Mouse (Mus musculus) frontal cortex, postnatal 14 days (tissue): Measurements from ENCODE around the gene Slc36a4.

Source experiments
- DNase-seq, 2 experiments: peaks; one replicate each; pipeline ENCODE4 v3.0.0; 2022; ENCODE audit warnings: low spot score in 2 of 2

Gene Slc36a4

DNA sequence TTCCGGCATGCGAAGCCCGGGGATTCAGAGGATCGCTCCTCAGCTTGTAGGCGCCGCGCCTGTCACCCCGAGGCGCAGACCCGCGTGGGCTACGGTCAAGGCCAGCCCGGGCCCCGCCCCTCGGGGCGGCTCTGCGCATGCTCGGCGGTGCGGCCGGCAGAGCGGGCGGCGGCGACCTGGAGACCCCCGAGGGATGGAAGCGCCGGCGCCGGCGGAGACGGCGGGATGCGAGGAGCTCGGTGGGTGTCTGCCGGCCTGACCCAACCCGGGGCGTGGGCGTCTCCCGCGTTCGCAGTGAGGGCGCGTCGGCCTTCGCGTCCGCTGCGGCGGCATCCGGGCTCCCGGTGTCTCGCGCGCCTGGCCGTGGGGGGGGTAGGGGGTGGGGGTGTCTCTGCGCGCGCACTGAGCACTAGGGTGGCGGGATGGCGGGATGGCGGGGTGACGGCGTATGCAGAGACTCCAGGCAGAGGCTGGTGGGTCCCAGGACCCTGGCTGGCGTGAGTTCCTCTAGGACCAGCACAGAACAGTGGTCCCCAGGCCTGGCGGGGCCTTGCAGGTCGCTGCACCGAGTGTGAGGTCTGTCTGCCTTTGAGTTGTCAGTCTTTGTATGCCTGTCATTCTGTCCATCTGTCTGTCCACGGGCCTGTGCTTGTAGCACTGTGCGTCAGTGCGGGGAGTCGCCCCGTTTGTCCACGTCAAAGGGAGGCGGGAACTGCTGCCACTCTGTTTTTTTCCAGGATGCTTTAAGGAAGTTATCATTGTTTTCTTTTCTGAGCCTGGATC is at the start of gene Slc36a4:
Slc36a4 (plus strand) TSS at position 140 of the 783 bp plus-strand sequence.
- peak; percentile 46 to 51 for DNase-seq

DNA sequence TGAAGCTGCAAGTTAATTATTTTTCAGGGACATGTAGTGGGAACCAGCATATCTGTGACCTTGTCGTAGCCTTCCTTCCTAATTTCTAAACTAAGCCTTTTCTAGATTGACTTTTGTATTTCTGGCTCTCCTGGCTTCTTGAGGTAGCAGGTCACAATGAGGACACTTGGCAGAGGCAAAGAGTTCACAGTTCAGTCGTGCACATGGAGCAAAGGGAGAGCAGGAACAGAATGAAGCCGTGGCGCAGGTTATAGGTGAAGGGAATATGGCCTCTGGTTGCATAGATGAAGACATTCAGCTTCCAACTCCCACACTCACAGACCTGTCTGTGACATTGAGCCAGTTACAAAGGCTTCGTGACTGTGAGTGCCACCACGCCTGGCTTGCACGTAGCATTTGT is 44.9 kb upstream of the Slc36a4 start:
- no peak for DNase-seq

DNA sequence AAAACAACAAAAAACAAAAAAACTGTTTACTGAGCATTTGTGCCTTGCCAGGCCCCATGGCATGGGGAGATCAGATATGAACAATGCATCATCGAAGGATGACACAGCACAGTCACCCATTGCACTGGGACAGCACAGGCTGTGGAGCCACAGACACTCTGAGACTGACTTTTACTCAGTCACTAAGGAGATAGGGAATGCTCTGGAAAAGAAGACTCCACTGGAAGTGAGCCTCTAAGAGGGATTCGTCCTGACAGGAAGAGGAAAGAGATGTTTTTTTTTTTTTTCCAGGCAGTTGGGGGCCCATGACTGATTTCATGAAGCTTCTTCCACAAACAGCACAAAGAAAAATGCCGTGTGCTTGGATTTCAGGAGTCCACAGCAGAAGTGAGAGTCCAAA is 40.1 kb upstream of the Slc36a4 start:
- no peak for DNase-seq

DNA sequence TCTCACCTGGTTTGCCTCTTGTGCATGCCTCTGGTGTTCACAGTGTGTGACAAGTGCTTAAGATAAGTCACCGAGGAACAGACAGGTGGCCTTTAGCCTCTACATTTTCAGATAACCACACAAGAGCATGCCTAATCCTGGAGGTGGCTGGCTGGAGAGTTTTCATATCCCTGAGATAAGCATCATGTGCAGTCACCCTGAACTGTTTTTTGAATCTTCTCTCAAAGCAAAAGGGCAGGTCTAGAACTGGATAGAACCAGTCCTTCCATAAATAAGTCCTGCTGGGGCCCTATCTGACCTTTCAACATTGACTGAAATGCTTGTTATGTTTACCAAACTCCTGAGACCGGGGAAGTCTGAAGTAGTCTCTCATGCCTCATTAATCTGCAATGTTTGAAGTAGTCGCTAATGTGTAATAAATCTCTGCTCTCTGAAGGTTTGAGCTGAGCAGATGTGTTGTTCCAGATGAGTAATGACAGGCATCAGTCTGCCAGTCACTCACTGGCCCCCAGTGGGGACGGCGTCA is 39.5 kb upstream of the Slc36a4 start:
- DNase-seq, result no peak

DNA sequence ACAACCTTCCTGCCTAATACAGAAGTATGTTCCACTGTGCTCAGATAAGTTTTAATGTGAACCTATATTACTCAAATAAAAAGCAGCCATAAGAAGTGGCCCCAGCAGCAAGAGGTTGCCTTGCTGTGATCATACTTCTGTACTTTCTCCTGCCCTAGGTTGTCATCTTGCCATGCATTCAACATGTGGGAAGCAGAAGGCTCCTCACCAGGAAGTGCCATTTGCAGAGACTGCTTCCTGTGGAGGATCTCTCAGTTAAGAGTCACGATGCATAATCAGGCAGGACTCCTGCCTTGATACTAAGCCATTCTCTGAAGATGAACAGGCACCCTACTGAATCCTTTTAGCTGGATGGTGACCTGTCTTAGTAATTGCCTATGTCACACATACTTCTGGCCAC is 37.3 kb upstream of the Slc36a4 start:
- DNase-seq, result no peak

DNA sequence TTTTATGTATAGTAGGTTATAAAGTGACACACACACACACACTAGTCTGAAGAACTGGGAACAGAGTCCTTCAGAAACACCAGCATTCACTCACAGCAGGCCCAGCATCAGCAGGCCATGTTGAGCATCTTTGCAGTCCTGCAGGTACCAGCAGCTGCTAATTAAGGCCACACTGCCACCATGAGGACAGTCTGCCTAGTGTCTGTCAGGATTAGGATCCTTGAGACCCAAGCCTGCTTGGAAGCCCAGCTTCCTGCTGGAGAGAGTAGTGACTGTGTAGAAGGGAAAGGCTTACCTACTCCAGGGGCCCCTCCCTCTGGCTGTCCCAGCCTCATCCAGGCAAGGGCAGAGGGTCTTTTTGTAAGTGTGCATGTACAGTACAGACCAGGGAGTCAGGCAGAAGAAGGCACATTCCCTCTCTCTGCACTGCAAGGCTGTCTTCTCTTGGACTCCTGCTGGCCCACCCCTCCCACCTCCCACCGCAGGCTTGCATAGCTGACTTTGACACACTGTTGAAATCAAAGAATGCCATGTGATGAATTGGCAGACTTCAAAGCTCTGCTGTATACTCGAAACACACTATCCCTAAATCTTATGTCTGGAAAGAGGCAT is 27.6 kb upstream of the Slc36a4 start:
- DNase-seq, result peak; percentile 48 to 68

DNA sequence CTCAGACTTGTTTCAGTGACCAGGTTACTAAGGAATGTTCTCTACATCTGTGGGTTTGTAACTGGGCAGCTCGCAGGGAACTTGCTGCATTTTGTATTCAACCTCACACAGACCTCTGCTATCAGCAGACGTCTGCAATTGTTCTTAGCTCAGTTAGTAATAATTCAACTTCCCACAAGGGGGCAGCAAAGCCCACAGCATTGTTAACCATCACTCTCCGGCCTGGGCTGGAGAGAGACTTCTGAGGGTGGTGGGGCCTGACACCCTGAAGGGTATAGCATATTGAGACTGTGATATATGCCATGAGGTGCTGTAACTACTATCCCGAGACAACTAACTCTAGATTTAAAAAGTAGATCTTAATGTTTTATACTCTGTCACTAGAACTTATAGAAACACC is 24.3 kb upstream of the Slc36a4 start:
- DNase-seq, result peak in 1 of 2 experiments; percentile 55

DNA sequence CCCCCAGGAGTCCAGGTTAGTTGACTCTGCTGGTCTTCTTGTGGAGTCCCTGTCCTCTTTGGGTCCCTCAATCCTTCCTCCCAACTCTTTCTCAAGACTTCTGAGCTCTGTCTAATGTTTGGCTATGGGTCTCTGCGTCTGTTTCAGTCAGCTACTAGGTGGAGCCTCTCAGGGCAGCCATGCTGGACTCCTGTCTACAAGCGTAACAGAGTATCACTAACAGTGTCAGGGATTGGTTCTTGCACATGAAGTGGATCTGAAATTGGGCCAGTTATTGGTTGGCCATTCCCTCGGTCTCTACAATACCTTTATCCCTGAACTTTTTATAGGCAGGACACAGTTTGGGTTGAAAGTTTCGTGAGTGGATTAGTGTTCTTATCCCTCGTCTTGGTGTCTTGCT is 22.2 kb upstream of the Slc36a4 start:
- DNase-seq, result no peak

DNA sequence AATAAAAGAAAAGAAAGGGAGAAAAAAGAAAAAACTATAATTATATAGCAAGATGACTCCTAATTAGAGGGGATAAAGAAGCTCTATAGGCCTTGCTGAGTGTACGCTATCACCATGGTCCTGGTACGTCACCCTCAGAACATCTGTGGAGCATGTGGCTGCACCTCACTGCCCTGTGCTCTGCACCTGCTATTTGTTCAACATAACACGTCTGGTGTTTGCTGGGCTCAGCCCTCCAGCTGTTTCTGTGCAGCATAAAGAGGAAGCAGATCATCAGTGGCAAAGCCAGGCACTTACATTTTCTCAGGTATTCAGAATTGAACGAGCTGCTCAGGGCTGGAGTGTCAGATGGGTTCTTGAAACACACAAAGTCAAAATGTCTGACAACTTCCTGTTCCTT is 15.7 kb upstream of the Slc36a4 start:
- DNase-seq, result no peak

DNA sequence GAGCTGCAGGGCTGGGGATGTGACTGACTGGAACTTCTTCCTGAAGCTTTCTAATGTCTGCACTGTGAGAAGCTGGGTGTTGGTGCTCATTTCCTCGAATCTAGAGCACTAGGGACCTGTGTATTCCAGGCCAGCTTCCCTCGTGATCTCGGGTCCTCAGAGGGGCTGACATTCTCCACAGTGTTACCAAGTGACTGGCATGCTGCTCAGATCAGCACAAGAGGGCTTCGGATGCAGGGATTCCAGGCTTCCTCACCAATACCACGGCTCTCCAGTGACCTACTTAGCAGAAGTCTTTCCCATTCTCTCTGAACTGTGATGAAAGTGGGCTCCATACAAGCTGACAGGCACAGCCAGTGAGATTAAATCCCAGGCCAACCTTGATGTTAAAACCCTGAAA is 14.5 kb upstream of the Slc36a4 start:
- no peak for DNase-seq

DNA sequence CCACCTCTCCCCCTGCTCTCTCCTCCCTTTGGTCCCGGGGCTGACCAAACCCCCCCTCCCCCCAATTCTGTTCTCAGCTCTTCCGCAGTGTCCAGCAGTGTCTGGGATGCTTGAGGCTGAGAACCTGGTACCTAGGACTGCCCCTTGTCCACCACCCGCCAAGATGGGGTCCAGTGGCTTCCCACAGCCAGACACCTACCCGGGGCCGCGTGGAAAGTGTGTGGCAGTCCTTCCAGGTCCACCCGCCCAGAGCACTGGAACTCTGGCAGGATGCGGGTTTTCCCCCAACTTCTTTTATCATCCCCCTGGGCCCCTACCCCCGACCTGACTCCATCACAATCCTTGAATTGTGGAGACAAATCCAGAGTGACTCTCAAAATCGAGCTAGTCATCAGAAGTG is 3.8 kb upstream of the Slc36a4 start:
- DNase-seq, result no peak

DNA sequence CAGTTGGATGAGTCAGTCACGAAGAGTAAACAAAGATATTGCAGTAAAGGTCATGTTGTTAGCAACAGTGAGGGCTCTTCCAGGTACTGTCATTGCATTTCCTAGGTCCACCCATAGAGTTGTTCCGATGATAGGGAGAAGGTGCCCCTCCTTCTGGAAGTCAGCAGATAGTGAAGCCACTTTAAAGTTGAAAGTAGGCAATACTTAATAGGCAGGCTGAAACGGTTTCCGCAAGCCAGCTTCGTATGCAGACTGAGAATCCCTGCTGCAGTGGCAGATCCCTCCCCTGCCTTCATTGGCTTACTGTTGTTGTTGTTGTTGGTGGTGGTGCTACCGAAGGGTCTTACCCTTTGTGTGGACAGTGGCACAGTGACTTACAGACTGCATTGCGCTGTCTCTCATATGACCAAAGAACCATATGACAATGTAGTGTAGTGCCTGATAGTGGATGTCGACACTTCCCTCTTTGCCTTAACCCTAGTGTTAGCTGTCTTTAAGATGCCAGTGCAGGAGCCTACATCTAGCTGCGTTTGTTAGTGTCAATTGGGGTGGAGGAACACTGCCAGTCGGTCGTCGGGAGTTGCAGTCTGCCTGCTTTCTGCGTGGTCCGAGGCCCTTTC is 449 bp upstream of the Slc36a4 start:
- DNase-seq, result no peak

DNA sequence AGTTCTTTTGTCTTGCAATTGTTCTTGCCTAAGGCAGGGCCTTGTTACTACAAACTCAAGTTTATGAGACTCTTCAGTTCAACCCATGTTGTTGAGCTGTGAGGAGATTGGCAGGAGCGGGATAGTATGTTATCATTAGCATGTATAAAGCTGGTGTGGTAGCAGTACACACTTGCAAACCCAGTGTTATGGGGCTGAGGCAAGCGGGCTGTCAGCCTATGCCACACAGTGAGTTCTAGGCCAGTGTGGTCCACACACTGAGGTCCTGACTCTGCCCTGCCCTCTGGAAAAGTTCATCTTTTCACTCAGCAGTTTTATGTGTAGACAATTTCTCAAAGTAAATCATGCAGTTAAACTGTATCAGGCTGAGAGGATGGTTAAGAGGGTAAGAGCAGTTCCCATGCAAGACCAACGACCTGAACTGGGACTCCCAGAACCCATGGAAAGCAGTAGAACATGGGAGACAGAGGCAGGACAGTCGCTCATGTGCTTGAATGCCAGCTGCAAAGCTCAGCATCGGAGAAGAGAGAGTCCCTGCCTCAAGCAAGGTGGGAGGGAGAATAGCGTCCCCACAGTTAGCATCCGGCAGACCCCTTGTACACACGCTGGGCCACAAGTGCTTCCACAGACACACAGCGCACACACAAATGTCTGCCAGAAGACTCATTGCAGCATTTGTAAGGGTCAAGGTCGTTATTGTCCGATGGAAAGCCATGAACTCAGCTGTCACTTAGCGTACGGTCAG is 1.5 kb downstream of the Slc36a4 start:
- DNase-seq, result no peak

DNA sequence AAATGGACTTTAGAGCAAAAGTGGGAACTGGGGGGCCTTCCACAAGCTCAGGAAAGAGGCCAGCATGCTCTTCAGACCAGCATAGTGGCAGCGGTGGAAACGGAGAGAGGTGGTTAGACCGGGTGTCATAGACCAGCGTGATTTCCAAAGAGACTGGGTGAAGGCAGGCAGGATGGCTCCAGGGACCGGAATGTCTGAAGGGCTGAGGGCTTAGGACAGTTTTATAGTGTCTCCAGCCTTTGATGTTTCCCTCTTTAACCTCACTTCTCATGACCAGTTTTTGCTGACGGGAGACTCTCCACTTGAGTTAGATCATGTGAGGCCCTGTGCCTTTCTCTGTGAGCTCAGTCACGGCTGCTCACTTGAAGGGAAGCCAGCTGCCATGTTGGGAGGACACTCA is 2.1 kb downstream of the Slc36a4 start:
- DNase-seq, result no peak

DNA sequence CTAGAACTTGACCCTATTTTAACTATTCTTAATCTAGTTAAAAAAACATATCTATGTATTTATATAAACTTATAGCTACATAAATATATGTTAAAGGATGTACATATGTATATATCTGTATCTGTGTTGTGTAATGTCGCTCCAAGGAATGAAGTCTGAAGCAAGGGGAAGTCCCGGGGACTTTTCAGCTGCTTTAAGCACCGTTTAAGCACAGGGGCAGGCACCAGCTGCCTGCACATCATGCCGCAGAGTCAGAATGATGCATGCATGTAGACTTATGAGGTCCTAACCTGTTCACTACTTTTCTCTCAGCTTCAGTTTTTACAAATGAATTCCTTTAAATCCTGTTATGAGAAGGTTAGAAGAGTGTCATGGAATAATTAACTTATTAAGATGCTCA is 5.3 kb downstream of the Slc36a4 start:
- no peak for DNase-seq

DNA sequence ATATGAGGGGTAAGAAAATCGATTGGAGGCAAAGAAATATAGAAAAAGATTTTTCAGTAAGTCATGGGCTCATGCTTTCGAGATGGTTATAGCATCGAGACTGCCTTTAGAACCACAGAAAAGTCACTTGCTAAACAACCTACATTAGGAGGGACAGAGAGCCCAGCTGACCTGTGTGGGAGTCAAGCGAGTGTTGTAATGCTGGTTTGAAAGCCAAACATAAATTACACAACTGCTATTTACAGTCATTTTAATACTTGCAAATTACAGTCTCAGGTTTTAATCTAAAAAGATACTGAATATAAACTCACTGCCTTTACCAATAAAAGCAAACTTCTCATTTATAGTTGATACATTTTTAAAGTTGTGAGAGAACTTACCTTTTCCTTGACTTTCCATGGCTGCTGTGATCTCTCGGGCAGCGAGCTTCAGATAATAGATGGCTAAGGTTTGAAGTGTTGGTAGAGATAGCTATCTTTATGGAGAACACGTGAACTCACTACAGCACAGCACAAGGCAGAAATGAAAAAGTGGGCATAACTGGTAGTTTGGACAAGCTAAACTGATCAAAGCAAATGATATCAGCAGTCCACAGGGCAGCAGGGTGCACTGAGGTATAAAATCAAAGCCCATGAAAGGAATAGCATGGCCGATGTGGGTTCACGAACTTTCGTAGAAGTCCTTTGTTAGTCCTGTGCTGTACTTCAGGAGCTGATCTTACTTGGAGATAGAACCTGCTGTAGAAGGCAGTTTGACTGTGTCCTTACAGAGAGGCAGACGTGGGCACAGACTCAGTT is 5.9 kb downstream of the Slc36a4 start:
- no peak for DNase-seq

DNA sequence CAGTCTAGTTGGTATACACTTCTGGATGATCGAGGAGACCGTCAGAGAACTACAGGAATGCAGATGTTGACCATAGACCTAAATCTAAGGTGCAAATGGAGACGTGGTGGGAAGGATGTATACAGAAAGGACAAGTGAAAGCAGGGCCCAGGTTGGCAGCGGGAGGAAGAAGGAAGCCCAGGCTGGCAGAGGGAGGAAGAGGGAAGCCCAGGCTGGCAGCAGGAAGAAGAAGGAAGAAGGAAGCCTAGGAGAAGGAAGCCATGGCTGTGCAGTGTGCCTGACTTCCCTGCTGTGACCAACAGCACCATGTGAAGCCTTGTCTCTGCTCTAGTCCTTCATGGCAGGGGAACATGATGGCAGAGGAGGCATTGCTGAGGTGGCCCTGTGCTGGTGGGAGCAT is 7.8 kb downstream of the Slc36a4 start:
- DNase-seq, result no peak

DNA sequence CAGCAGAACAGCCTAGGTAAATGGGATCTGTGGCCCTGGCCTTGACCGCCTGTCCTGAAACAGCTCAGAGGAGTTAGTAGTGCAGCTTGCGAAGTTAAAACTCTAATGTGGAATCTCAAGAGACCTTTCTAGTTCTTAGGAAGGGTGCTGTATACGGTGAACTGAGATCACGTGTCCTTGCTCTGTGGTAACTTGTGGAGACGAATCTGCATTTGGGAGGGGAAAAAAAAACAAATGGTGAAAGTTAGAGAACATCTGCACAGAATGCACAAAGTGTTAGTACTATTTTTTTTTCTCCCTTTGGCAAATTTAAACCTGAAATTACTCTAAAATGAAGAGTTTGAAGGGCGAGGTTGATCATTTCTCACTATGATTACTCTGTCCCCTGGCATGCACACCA is 8.8 kb downstream of the Slc36a4 start:
- no peak for DNase-seq

DNA sequence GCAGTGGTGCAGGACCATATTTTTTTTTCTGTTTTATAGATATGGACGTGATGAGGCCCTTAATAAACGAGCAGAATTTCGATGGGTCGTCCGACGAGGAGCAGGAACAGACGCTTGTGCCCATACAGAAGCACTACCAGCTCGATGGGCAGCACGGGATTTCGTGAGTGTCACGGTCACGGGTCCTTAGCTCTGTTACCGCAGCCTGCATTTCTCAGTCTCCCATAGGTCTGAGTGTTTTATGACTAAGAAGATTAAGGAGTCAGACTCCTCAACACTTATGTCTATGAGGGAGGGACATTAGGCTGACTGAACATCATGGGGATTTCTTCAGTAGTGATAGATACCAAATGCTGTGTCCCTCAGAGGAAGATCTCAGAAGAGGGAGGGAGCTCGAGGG is 10.1 kb downstream of the Slc36a4 start:
- no peak for DNase-seq

DNA sequence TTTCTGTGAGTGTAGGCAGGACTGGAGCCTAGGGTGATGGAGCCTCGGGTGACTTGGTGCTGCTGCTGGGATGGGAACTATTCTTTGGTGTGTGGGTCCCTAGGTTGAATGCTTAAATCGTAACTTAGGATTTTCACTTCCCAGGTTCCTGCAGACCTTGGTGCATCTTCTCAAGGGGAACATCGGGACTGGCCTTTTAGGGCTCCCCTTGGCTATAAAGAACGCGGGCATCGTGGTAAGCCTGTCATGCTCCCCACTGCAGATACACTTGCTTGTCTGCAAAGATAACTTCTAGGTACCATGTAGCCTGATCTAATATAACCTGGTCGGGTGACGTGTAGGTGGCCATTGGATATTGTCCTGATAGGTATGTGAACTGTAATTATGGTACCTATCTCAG is 11.0 kb downstream of the Slc36a4 start:
- no peak for DNase-seq

DNA sequence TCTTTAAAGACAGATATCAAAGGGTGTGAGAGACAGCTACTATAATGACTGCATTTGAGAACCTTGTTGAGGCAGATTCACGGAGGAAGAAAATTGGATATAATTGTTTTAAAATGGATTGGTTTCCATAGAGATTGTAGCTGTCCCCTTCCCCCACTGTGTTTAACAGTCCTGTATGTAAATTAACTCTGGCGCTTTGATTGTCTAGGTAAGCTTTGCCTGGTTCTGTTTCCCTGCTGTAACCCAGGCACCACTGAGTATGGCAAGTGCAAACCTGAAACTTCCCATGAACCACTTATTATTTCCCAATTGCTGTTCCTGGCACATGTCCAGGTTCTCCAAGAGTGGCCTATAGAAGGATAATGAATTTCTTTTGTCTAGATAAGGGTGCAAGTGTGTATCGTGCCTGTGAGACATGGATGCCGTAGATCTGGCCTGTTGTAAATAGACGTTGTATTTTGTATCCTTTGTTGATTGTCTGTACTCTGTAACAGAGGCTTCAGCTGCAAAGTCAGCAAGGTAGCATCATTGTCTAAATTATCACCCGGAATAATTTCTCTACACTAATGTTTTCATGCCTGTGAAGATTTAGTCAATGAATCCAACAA is 11.8 kb downstream of the Slc36a4 start:
- DNase-seq, result no peak
